Mouse (Mus musculus) cerebellum, adult 8-10 months (tissue): ENCODE measurements at regions not wholly inside any gene's neighbourhood (a gene's known extent, or its start where the extent isn't known, plus 50 kb on each side); places are given as distances from the start of the nearest gene placed in this dataset.

Experiments used
- DNase-seq: peaks from one replicate; pipeline ENCODE4 v3.0.0; 2022

- no peak for DNase-seq
Measured at GRCm38 (mm10) chr2:73978072-73978471, 66.9 kb upstream of the Atp5g3 start.

- DNase-seq, result no peak
Measured at GRCm38 (mm10) chr2:73973774-73974173, 62.6 kb upstream of the Atp5g3 start.

GRCm38 (mm10) chr2:73967618-73968017 lies 56.5 kb upstream of the Atp5g3 start:
- DNase-seq, result no peak

GRCm38 (mm10) chr2:73965595-73965994 lies 54.5 kb upstream of the Atp5g3 start:
- peak; percentile 59 for DNase-seq
